Mouse (Mus musculus): ENCODE results near the gene Farp1.
A peak's percentile ranks its signal among the peaks of the same experiment; 100 is the strongest.

Farp1 gene

GRCm38 (mm10) chr14:121148088-121148785 is 113.2 kb downstream of the Farp1 start:
- DNase-seq: no peak

GRCm38 (mm10) chr14:121149984-121150383 is 115.0 kb downstream of the Farp1 start:
- DNase-seq: no peak

- DNase-seq: no peak
Measured at GRCm38 (mm10) chr14:121151837-121152236, 116.8 kb downstream of the Farp1 start.

GRCm38 (mm10) chr14:121152771-121153170 is 117.8 kb downstream of the Farp1 start:
- DNase-seq: no peak

GRCm38 (mm10) chr14:121153260-121153659 is 118.3 kb downstream of the Farp1 start:
- DNase-seq: no peak

GRCm38 (mm10) chr14:121155173-121155572 is 120.2 kb downstream of the Farp1 start:
- no peak for DNase-seq

- DNase-seq: no peak
Measured at GRCm38 (mm10) chr14:121158616-121159015, 123.6 kb downstream of the Farp1 start.

GRCm38 (mm10) chr14:121162822-121163221 is 127.8 kb downstream of the Farp1 start:
- no peak for DNase-seq

- DNase-seq: no peak
Measured at GRCm38 (mm10) chr14:121164866-121165265, 129.9 kb downstream of the Farp1 start.

- DNase-seq: peak; percentile 29
Measured at GRCm38 (mm10) chr14:121165408-121166037, 130.5 kb downstream of the Farp1 start.

GRCm38 (mm10) chr14:121166038-121166436 is 131.0 kb downstream of the Farp1 start:
- no peak for DNase-seq

- no peak for DNase-seq
Measured at GRCm38 (mm10) chr14:121168716-121169115, 133.7 kb downstream of the Farp1 start.

- no peak for DNase-seq
Measured at GRCm38 (mm10) chr14:121170321-121170720, 135.3 kb downstream of the Farp1 start.

- DNase-seq: peak; percentile 72
Measured at GRCm38 (mm10) chr14:121172065-121173036, 137.4 kb downstream of the Farp1 start.

- DNase-seq: no peak
Measured at GRCm38 (mm10) chr14:121175385-121175784, 140.4 kb downstream of the Farp1 start.

GRCm38 (mm10) chr14:121175861-121176260 is 140.9 kb downstream of the Farp1 start:
- DNase-seq: no peak

GRCm38 (mm10) chr14:121177907-121178306 is 142.9 kb downstream of the Farp1 start:
- DNase-seq: no peak

- DNase-seq: no peak
Measured at GRCm38 (mm10) chr14:121180611-121181010, 145.6 kb downstream of the Farp1 start.

GRCm38 (mm10) chr14:121181798-121182197 is 146.8 kb downstream of the Farp1 start:
- no peak for DNase-seq

- no peak for DNase-seq
Measured at GRCm38 (mm10) chr14:121182967-121183366, 148.0 kb downstream of the Farp1 start.

GRCm38 (mm10) chr14:121183414-121184130 is 148.6 kb downstream of the Farp1 start:
- no peak for DNase-seq

GRCm38 (mm10) chr14:121184351-121184750 is 149.4 kb downstream of the Farp1 start:
- no peak for DNase-seq
